Mouse (Mus musculus) kidney, adult 18-20 months (tissue): ENCODE measurements around the gene Pak2.

Experiments
- DNase-seq: peaks from one replicate; pipeline ENCODE4 v3.0.0; 2021

The Pak2 gene

GRCm38 (mm10) chr16:31993946-31994345 is 85.2 kb downstream of the Pak2 start:
- no peak for DNase-seq

- DNase-seq: no peak
Measured at GRCm38 (mm10) chr16:31993195-31993594, 85.9 kb downstream of the Pak2 start.

GRCm38 (mm10) chr16:31992039-31992438 is 87.1 kb downstream of the Pak2 start:
- DNase-seq: no peak

- no peak for DNase-seq
Measured at GRCm38 (mm10) chr16:31980946-31981345, 98.2 kb downstream of the Pak2 start.

- DNase-seq: no peak
Measured at GRCm38 (mm10) chr16:31979501-31979900, 99.6 kb downstream of the Pak2 start.

- no peak for DNase-seq
Measured at GRCm38 (mm10) chr16:31975258-31975657, 103.9 kb downstream of the Pak2 start.
